Comparison of ENCODE assay signal across 1 mouse cellular context in the genomic region with DNA sequence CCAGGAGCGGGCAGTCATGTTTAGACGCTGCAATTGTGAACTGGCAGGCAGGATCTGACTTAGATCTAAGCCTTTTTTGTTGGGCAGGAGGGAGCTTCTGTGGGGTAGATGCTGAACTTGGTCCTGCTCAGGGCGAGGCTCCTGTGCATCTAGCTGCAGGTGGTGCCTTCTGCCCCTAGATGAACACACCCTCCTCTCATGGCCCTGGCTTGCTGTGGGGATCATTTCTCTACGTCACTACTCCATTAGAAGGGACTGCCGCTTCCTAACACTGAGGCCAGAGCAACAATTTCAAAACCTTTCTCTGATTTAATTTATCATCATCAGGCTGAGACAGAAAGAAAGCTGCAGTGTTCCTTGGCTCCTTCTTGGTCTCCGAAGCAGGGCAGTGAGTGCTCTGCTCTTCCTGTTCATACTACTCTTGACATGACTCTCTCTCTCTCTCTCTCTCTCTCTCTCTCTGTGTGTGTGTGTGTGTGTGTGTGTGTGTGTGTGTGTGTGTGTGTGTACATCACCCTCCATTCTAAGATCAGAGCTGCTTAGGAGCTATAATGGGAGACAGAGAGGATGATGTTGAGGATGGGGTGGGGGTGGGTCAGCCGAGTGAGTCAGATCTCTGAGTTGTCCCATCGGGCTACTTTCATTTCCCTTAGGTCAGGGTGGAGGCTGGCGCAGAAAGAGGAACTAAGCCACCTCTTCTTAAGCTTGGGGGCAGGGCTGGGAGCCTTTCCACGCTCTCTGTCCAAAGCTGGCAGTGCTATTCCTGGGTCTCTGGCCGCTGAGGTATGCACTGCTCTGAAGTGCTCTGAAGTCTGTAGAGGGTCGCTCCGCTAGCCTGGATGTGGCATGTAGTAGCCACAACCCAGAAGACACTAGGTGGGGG.
TF ChIP-seq lines count a peak whose summit lies in the region.

No protein-coding gene starts in this region.

TF ChIP-seq in MEL, 35 proteins besides CTCF, POLR2A, EP300 and RAD21 (continued from another document):
- TF ChIP-seq MXI1 (IDR thresholded peaks at IDR 0.05; ENCODE audit: low read depth, low read length) (peak; percentile 46; the same call in 1 of the 2 replicates), ELF1 (IDR thresholded peaks at IDR 0.05; ENCODE audit: low read depth, low read length) (no peak)
